Mouse (Mus musculus) bone marrow, adult 2 months (tissue): Measurements from ENCODE around the gene Fam189a1. TPM values are rescaled to one million over a fixed set of nuclear protein-coding genes. Genes with fewer than 3 reads are reported as not detected.

ENCODE experiments used
- H3K27ac ChIP-seq: fragments of 200-500 bp; 2 replicates; pipeline ENCODE4 v1.5.1; 2012; ENCODE audit warnings: low read depth, mild to moderate bottlenecking, control low read depth, inconsistent platforms, low read length; ENCODE audit not compliant: control insufficient read depth, poor library complexity, insufficient read depth
- H3K4me1 ChIP-seq: fragments of 200-500 bp; 2 replicates; pipeline ENCODE4 v1.6.1; 2011; ENCODE audit warnings: low read length; ENCODE audit not compliant: control insufficient read depth, insufficient read depth
- H3K4me3 ChIP-seq: fragments of 200-500 bp; replicated peaks from 2 replicates; pipeline ENCODE3; 2011; ENCODE audit warnings: mild to moderate bottlenecking, low read depth, low read length, control low read depth; ENCODE audit not compliant: control insufficient read depth
- CTCF ChIP-seq: fragments of 200-500 bp; IDR thresholded peaks from 2 replicates; pipeline ENCODE4 v1.5.1; 2011; ENCODE audit warnings: low read length, control low read depth; ENCODE audit not compliant: control insufficient read depth, insufficient read depth
- POLR2A ChIP-seq: fragments of 200-500 bp; IDR thresholded peaks from 2 replicates; pipeline ENCODE4 v1.6.1; 2011; ENCODE audit warnings: low read depth, mild to moderate bottlenecking, control low read depth, low read length, borderline replicate concordance; ENCODE audit not compliant: control insufficient read depth
- WGBS: fragments of 180-500 bp; shearing (Covaris S2); methylation state at CpG from one replicate; pipeline ENCODE4 v1.1.7; 2018; 5-methylcytosine and 5-hydroxymethylcytosine counted together
- polyA plus RNA-seq: library from polyadenylated mRNA; stranded (reverse); fragments of >200 nt; gene quantifications from 2 replicates; pipeline ENCODE4 v1.2.4, GENCODE M21; 2011; ENCODE audit warnings: low replicate concordance; ENCODE audit not compliant: missing spikeins, insufficient read depth, insufficient read length

Gene Fam189a1
- polyA plus RNA-seq, 1 experiment, result not detected

GRCm38 (mm10) chr7:65064096-65064495, 92.3 kb downstream of the Fam189a1 start:
- no peaks in the 10 kb centered on the region for H3K4me1 ChIP-seq
- 64% methylated on average over 3 of the region's 3 CpGs for WGBS
- TF ChIP-seq CTCF, result no peak
- TF ChIP-seq POLR2A, result no peak

DNA sequence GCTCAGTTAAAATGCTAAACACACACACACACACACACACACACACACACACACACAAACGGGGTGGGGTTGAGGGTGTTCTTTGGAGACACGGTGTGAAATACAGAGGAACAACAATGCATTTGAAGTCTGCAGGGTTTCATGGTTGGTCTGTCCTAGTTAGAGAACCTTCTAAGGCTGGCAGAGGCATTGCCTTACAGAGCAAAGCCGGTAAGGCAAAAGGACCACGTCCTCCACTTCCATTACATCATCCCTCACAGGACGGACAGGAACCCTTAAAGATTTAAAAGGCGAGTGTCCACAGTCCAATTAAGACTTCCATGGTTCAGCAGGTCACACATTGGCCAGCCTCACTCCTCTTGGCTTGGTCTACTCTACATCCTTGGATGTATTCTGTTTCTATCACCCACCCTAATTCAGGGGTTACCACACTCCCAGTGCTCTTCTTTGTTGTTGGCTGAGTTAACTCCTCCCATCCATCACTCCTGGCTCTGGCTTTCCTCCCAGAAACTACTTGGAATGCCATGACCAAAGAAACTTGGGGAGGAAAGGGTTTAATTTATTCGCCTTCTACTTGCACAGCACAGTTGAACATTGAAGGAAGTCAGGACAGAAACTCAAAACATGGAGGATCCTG, 96.1 kb downstream of the Fam189a1 start:
- H3K4me3 ChIP-seq, result no peak overlapping the region
- H3K4me1 ChIP-seq, result no peaks in the 10 kb centered on the region
- WGBS, result 68% methylated on average over 7 of the region's 7 CpGs
- TF ChIP-seq CTCF (no peak), POLR2A (no peak)
- H3K27ac ChIP-seq, result no peak overlapping the region

More at GRCm38 (mm10) chr7:65064096-65064495, 92.3 kb downstream of the Fam189a1 start:
- Histone ChIP-seq H3K27ac (no peak overlapping the region), H3K4me3 (no peak overlapping the region)

DNA sequence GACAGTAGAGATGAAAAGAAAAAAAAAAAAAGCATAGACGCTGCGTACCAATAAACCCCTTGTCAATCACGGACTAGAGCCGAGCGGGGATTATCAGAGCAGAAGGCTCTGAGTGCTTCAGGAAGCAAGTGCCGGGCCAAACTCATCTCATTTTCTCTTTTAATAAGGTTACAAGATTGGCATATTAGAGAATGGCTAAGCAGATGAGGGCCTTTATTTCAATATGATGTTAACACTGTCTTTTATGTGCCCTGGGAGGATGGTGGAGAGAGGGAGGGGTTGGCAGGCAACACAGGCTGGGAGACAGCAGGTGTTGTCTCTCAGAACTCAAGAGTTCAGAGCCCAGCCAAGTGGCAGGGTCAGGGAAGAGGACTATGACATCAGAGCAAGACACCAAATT, 99.5 kb downstream of the Fam189a1 start:
- TF ChIP-seq CTCF (no peak), POLR2A (no peak)
- H3K27ac ChIP-seq, result no peak overlapping the region
- no peak overlapping the region for H3K4me3 ChIP-seq
- H3K4me1 ChIP-seq, result no peaks in the 10 kb centered on the region
- WGBS, result 90% methylated on average over 6 of the region's 6 CpGs

GRCm38 (mm10) chr7:65051986-65052385, 104.4 kb downstream of the Fam189a1 start:
- Histone ChIP-seq H3K27ac (no peak overlapping the region), H3K4me1 (no peaks in the 10 kb centered on the region), H3K4me3 (no peak overlapping the region)
- 58% methylated on average over 1 of the region's 1 CpGs for WGBS
- TF ChIP-seq CTCF (no peak), POLR2A (no peak)

GRCm38 (mm10) chr7:65049236-65049954, 107.0 kb downstream of the Fam189a1 start:
- Histone ChIP-seq H3K4me3 (no peak overlapping the region), H3K4me1 (no peaks in the 10 kb centered on the region), H3K27ac (no peak overlapping the region)
- WGBS, result 84% methylated on average over 18 of the region's 18 CpGs
- TF ChIP-seq POLR2A, result no peak
- TF ChIP-seq CTCF, result no peak

DNA sequence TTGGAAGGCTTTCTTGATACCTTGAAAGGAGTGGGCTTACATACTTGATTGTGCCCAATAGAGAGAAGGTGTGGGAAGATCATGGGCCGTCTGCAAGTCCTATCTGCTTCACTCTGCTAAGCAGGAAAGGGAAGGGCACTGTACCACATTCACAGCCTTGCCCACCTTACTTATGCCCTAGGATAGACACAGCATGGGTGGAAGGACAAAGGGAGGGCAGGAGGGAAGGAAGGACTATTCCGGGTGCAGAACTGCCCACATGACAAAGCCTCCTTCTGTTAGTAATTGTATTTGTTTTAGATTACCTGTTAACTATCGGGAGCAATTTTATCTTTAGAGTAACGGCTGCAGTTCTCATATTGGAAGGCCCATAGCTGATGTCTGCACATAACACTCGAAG, 108.7 kb downstream of the Fam189a1 start:
- 68% methylated on average over 5 of the region's 5 CpGs for WGBS
- Histone ChIP-seq H3K27ac (no peak overlapping the region), H3K4me1 (no peaks in the 10 kb centered on the region), H3K4me3 (no peak overlapping the region)
- no peak for TF ChIP-seq POLR2A
- no peak for TF ChIP-seq CTCF

DNA sequence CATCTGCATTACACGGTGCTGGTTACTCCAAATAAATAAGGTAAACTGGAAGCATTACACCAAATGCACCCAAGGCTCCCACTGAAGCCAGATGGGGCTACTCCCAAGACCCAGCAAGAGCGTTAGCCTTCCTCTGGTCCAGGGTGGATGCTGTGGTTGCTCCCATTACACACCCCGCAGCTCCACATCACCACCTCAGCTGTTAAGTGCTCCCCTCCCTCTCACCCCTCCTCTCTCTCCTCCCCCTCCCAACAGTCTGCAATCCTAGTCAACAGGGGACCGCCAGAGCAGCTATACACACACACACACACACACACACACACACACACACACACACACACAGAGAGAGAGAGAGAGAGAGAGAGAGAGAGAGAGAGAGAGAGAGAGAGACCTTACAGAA, 109.7 kb downstream of the Fam189a1 start:
- Histone ChIP-seq H3K4me3 (no peak overlapping the region), H3K4me1 (no peaks in the 10 kb centered on the region), H3K27ac (no peak overlapping the region)
- 68% methylated on average over 4 of the region's 4 CpGs for WGBS
- TF ChIP-seq POLR2A, result no peak
- TF ChIP-seq CTCF, result no peak

DNA sequence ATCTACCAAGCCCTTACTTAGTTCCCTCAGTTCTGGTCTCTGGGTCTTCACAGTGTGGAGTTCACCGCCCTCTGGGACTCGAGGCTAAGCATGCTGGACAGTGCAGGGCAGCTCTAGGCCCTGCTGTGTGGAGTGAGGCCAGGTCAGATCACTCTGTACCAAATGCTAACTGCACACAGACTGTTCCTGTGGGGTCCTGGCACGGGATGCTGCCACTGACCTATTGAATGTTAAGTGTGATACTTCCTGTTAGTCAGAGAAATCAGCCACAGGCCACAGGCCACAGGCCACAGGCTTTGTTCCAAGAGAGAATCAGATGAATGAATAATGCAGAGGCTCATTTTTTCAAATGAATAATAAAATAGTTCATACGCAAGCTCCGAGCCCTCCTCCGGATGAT, 112.1 kb downstream of the Fam189a1 start:
- no peak for TF ChIP-seq POLR2A
- TF ChIP-seq CTCF, result no peak
- Histone ChIP-seq H3K4me3 (no peak overlapping the region), H3K27ac (no peak overlapping the region), H3K4me1 (no peaks in the 10 kb centered on the region)
- WGBS, result 43% methylated on average over 6 of the region's 6 CpGs

DNA sequence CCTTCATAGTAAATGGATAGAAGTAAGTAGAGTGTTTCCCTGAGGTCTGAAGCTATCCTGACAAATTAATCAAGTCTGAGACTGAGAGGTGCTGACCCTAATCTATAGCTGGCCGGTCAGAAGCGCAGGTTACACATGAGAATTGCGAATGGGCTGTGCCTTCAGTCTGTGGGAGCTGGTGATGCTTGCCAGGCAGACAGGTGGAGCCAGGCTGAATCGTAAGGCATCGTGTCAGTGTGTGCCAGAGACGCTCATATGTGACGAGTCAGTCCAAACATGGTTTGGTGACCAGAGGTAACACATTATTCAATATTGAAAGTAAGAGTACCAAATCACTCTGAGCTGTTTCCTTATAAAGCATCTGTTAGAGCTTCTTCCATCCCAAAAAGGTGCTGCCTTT, 115.3 kb downstream of the Fam189a1 start:
- whole genome bisulfite sequencing, result 82% methylated on average over 7 of the region's 7 CpGs
- H3K27ac ChIP-seq, result no peak overlapping the region
- H3K4me1 ChIP-seq, result no peaks in the 10 kb centered on the region
- TF ChIP-seq CTCF (no peak), POLR2A (no peak)
- H3K4me3 ChIP-seq, result no peak overlapping the region

DNA sequence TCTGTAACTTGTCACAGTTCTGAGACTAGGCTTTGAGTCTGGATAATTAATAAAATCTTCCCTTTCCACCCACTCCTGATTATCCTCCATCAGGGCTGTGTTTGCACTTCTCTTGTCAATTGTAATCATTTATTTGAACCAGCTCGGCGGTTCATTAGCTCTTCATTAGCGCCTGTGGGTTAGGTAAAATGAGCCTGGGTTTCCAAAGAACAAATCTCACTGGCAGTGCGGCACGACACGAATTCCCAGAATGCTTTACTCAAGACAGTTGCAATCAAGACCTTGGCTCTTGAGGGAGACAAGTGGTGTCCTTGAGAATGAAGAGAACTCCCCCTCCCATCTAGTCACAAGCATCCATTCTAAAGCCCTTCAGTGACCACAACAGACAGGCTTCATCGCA, 124.6 kb downstream of the Fam189a1 start:
- Histone ChIP-seq H3K27ac (no peak overlapping the region), H3K4me3 (no peak overlapping the region), H3K4me1 (no peaks in the 10 kb centered on the region)
- no peak for TF ChIP-seq POLR2A
- WGBS, result 86% methylated on average over 7 of the region's 7 CpGs
